Mouse (Mus musculus) liver, embryonic 14.5 days (tissue): ENCODE measurements at regions not wholly inside any gene's neighbourhood (a gene's known extent, or its start where the extent isn't known, plus 50 kb on each side); places are given as distances from the start of the nearest gene placed in this dataset.

Experiments
- ATAC-seq: fragments of 200-750 bp; cut with Nextera tagmentation; 2 replicates; pipeline ENCODE4 v1.8.0; 2017; ENCODE audit warnings: moderate number of reproducible peaks, mild to moderate bottlenecking, moderate library complexity; ENCODE audit not compliant: insufficient read depth
- DNase-seq, 3 experiments: peaks; one replicate each; pipeline ENCODE4 v3.0.0-alpha.2; 2012 to 2013; ENCODE audit warnings: low read depth in 3 of 3, low spot score in 3 of 3
- H3K27ac ChIP-seq: fragments of 300-500 bp; sonication (generic); 2 replicates; pipeline ENCODE4 v1.5.1; 2014; ENCODE audit warnings: moderate library complexity, mild to moderate bottlenecking, control low read depth, inconsistent platforms
- H3K27me3 ChIP-seq: fragments of 300-500 bp; sonication (generic); 2 replicates; pipeline ENCODE4 v1.6.1; 2014; ENCODE audit warnings: mild to moderate bottlenecking, low read length, moderate library complexity; ENCODE audit not compliant: control insufficient read depth, insufficient read depth
- H3K36me3 ChIP-seq: fragments of 300-500 bp; sonication (generic); replicated peaks from 2 replicates; pipeline ENCODE4 v1.6.1; 2014; ENCODE audit warnings: low read depth; ENCODE audit not compliant: control insufficient read depth, insufficient read depth
- H3K4me1 ChIP-seq, 2 experiments: fragments of 200-500 bp in 1 of 2; fragments of 300-500 bp in 1 of 2; sonication (generic) in 1 of 2; replicated peaks; 2 replicates each; pipeline ENCODE4 v1.6.1; 2012 to 2014; ENCODE audit warnings: antibody characterized with exemption in 1 of 2, inconsistent platforms in 1 of 2, low read length in 1 of 2; ENCODE audit not compliant: control insufficient read depth in 2 of 2, insufficient read depth in 2 of 2
- H3K4me2 ChIP-seq: fragments of 300-500 bp; sonication (generic); 2 replicates; pipeline ENCODE4 v1.6.1; 2014; ENCODE audit warnings: low read depth, mild to moderate bottlenecking, control low read depth, moderate library complexity
- H3K4me3 ChIP-seq, 2 experiments: fragments of 200-500 bp in 1 of 2; fragments of 300-500 bp in 1 of 2; sonication (generic) in 1 of 2; 2 replicates each; pipeline ENCODE4 v1.5.1; 2012 to 2014; ENCODE audit warnings: low read depth in 2 of 2, low read length in 2 of 2, mild to moderate bottlenecking in 2 of 2, control low read depth in 1 of 2, inconsistent platforms in 1 of 2, moderate library complexity in 1 of 2; ENCODE audit not compliant: insufficient read depth in 1 of 2
- H3K9ac ChIP-seq: fragments of 300-500 bp; sonication (generic); replicated peaks from 2 replicates; pipeline ENCODE4 v1.6.1; 2014; ENCODE audit warnings: mild to moderate bottlenecking, control low read depth, moderate library complexity
- H3K9me3 ChIP-seq: fragments of 300-500 bp; sonication (generic); 2 replicates; pipeline ENCODE4 v1.6.1; 2016; ENCODE audit warnings: low read length, mixed read lengths; ENCODE audit not compliant: control insufficient read depth
- CTCF ChIP-seq: IDR thresholded peaks from 2 replicates; pipeline ENCODE4 v1.5.1; 2016; ENCODE audit warnings: antibody characterized with exemption, low read depth, control low read depth
- EP300 ChIP-seq: IDR thresholded peaks from 2 replicates; pipeline ENCODE4 v1.6.1; 2016; ENCODE audit warnings: antibody characterized with exemption, low read depth
- WGBS: fragments of 180-500 bp; shearing (Covaris S2); extraction: QIAGEN DNeasy Blood & Tissue Kit; methylation state at CpG from one replicate; pipeline ENCODE4 v1.1.7; 2014; ENCODE audit not compliant: insufficient replicate concordance; 5-methylcytosine and 5-hydroxymethylcytosine counted together

GRCm38 (mm10) chr11:82597757-82598156 is 166.4 kb downstream of the Cct6b start:
- no peak overlapping the region for H3K4me3 ChIP-seq
- no peaks in the 10 kb centered on the region for H3K9me3 ChIP-seq
- no peak for ATAC-seq
- no peak overlapping the region for H3K27ac ChIP-seq
- no peak overlapping the region for H3K9ac ChIP-seq
- H3K4me2 ChIP-seq, result no peak overlapping the region
- no peak for DNase-seq
- H3K4me1 ChIP-seq, result no peaks in the 10 kb centered on the region
- no peaks in the 10 kb centered on the region for H3K27me3 ChIP-seq
- TF ChIP-seq EP300 (no peak), CTCF (no peak)
- H3K36me3 ChIP-seq, result no peaks in the 10 kb centered on the region
- WGBS, result 20% methylated on average over 6 of the region's 6 CpGs

- ATAC-seq (no peak), DNase-seq (no peak)
- H3K9ac ChIP-seq, result no peak overlapping the region
- no peaks in the 10 kb centered on the region for H3K27me3 ChIP-seq
- no peak overlapping the region for H3K4me3 ChIP-seq
- H3K4me1 ChIP-seq, result no peaks in the 10 kb centered on the region
- WGBS, result 50% methylated on average over 3 of the region's 3 CpGs
- no peaks in the 10 kb centered on the region for H3K9me3 ChIP-seq
- no peaks in the 10 kb centered on the region for H3K36me3 ChIP-seq
- no peak for TF ChIP-seq CTCF
- H3K27ac ChIP-seq, result no peak overlapping the region
- no peak overlapping the region for H3K4me2 ChIP-seq
Measured at GRCm38 (mm10) chr11:82596801-82597200, 167.3 kb downstream of the Cct6b start.

GRCm38 (mm10) chr11:82589761-82590160 is 174.4 kb downstream of the Cct6b start:
- H3K4me1 ChIP-seq, result no peaks in the 10 kb centered on the region
- H3K4me3 ChIP-seq, result no peak overlapping the region
- H3K9me3 ChIP-seq, result no peaks in the 10 kb centered on the region
- H3K27me3 ChIP-seq, result no peaks in the 10 kb centered on the region
- H3K9ac ChIP-seq, result no peak overlapping the region
- no peak overlapping the region for H3K4me2 ChIP-seq
- no peak for TF ChIP-seq EP300
- no peak for TF ChIP-seq CTCF
- ATAC-seq, result no peak
- no peak overlapping the region for H3K27ac ChIP-seq
- H3K36me3 ChIP-seq, result no peaks in the 10 kb centered on the region
- WGBS, result 24% methylated on average over 2 of the region's 2 CpGs
- no peak for DNase-seq

- Histone ChIP-seq H3K4me1 (no peaks in the 10 kb centered on the region), H3K27ac (no peak overlapping the region), H3K9ac (no peak overlapping the region), H3K9me3 (no peaks in the 10 kb centered on the region), H3K27me3 (no peaks in the 10 kb centered on the region), H3K4me3 (no peak overlapping the region), H3K4me2 (no peak overlapping the region), H3K36me3 (no peaks in the 10 kb centered on the region)
- DNase-seq (no peak), ATAC-seq (no peak)
- WGBS, result 64% methylated on average over 5 of the region's 5 CpGs
- TF ChIP-seq EP300, result no peak
Measured at GRCm38 (mm10) chr11:82588744-82589143, 175.4 kb downstream of the Cct6b start.

GRCm38 (mm10) chr11:82579841-82580415 is 184.2 kb downstream of the Cct6b start:
- no peaks in the 10 kb centered on the region for H3K27me3 ChIP-seq
- no peak overlapping the region for H3K4me3 ChIP-seq
- H3K9me3 ChIP-seq, result no peaks in the 10 kb centered on the region
- no peak for TF ChIP-seq CTCF
- TF ChIP-seq EP300, result no peak
- H3K27ac ChIP-seq, result no peak overlapping the region
- H3K4me1 ChIP-seq, result no peaks in the 10 kb centered on the region
- no peak overlapping the region for H3K4me2 ChIP-seq
- ATAC-seq (no peak), DNase-seq (no peak)
- WGBS, result 13% methylated on average over 7 of the region's 7 CpGs
- H3K9ac ChIP-seq, result no peak overlapping the region
- H3K36me3 ChIP-seq, result no peaks in the 10 kb centered on the region
